Mouse (Mus musculus) liver, embryonic 14.5 days (tissue): ENCODE results near the gene Gm5965. TPM values are rescaled to one million over a fixed set of nuclear protein-coding genes. Genes with fewer than 3 reads are reported as not detected.
A peak's percentile ranks its signal among the peaks of the same experiment; 100 is the strongest.

Experiments used
- ATAC-seq: fragments of 200-750 bp; cut with Nextera tagmentation; 2 replicates; pipeline ENCODE4 v1.8.0; 2017; ENCODE audit warnings: moderate number of reproducible peaks, mild to moderate bottlenecking, moderate library complexity; ENCODE audit not compliant: insufficient read depth
- DNase-seq, 3 experiments: peaks; one replicate each; pipeline ENCODE4 v3.0.0-alpha.2; 2012 to 2013; ENCODE audit warnings: low read depth in 3 of 3, low spot score in 3 of 3
- H3K27ac ChIP-seq: fragments of 300-500 bp; sonication (generic); 2 replicates; pipeline ENCODE4 v1.5.1; 2014; ENCODE audit warnings: moderate library complexity, mild to moderate bottlenecking, control low read depth, inconsistent platforms
- H3K27me3 ChIP-seq: fragments of 300-500 bp; sonication (generic); 2 replicates; pipeline ENCODE4 v1.6.1; 2014; ENCODE audit warnings: mild to moderate bottlenecking, low read length, moderate library complexity; ENCODE audit not compliant: control insufficient read depth, insufficient read depth
- H3K36me3 ChIP-seq: fragments of 300-500 bp; sonication (generic); replicated peaks from 2 replicates; pipeline ENCODE4 v1.6.1; 2014; ENCODE audit warnings: low read depth; ENCODE audit not compliant: control insufficient read depth, insufficient read depth
- H3K4me1 ChIP-seq, 2 experiments: fragments of 200-500 bp in 1 of 2; fragments of 300-500 bp in 1 of 2; sonication (generic) in 1 of 2; replicated peaks; 2 replicates each; pipeline ENCODE4 v1.6.1; 2012 to 2014; ENCODE audit warnings: antibody characterized with exemption in 1 of 2, inconsistent platforms in 1 of 2, low read length in 1 of 2; ENCODE audit not compliant: control insufficient read depth in 2 of 2, insufficient read depth in 2 of 2
- H3K4me2 ChIP-seq: fragments of 300-500 bp; sonication (generic); 2 replicates; pipeline ENCODE4 v1.6.1; 2014; ENCODE audit warnings: low read depth, mild to moderate bottlenecking, control low read depth, moderate library complexity
- H3K4me3 ChIP-seq, 2 experiments: fragments of 200-500 bp in 1 of 2; fragments of 300-500 bp in 1 of 2; sonication (generic) in 1 of 2; 2 replicates each; pipeline ENCODE4 v1.5.1; 2012 to 2014; ENCODE audit warnings: low read depth in 2 of 2, low read length in 2 of 2, mild to moderate bottlenecking in 2 of 2, control low read depth in 1 of 2, inconsistent platforms in 1 of 2, moderate library complexity in 1 of 2; ENCODE audit not compliant: insufficient read depth in 1 of 2
- H3K9ac ChIP-seq: fragments of 300-500 bp; sonication (generic); replicated peaks from 2 replicates; pipeline ENCODE4 v1.6.1; 2014; ENCODE audit warnings: mild to moderate bottlenecking, control low read depth, moderate library complexity
- H3K9me3 ChIP-seq: fragments of 300-500 bp; sonication (generic); 2 replicates; pipeline ENCODE4 v1.6.1; 2016; ENCODE audit warnings: low read length, mixed read lengths; ENCODE audit not compliant: control insufficient read depth
- CTCF ChIP-seq: IDR thresholded peaks from 2 replicates; pipeline ENCODE4 v1.5.1; 2016; ENCODE audit warnings: antibody characterized with exemption, low read depth, control low read depth
- EP300 ChIP-seq: IDR thresholded peaks from 2 replicates; pipeline ENCODE4 v1.6.1; 2016; ENCODE audit warnings: antibody characterized with exemption, low read depth
- WGBS: fragments of 180-500 bp; shearing (Covaris S2); extraction: QIAGEN DNeasy Blood & Tissue Kit; methylation state at CpG from one replicate; pipeline ENCODE4 v1.1.7; 2014; ENCODE audit not compliant: insufficient replicate concordance; 5-methylcytosine and 5-hydroxymethylcytosine counted together
- polyA plus RNA-seq, 2 experiments: library from polyadenylated mRNA; depleted of rRNA in 1 of 2; stranded (reverse) in 1 of 2; unstranded in 1 of 2; fragments of >200 nt; fragmentation: Nextera tagmentation in 1 of 2; extraction: Ambion mirVana in 1 of 2; gene quantifications; 2 replicates each; pipeline versions ENCODE4 v1.2.1 to v1.2.3; 2012 to 2014

Gene Gm5965
- polyA plus RNA-seq, 2 experiments = not detected

DNA sequence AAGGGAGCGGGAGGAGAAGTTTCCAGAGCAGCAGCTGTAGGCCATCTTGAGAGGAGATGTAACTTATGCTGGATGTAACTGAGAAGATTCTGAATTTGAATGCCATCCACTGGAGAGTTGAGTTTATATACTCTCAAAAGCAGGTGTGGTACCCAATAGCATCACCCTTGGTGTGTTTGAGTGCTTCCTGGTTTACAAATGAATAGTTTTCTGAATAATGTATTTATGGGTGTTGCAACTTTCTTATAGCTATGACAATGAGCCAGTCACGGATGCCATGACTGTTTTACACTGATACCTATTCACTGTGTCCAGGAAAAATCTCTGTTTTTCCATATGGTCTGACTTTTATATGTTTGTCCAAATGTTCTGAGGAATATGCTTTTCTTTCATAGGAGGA, 3.6 kb upstream of the Gm5965 start, which contains the start of gene 2310057N15Rik:
TSS of gene 2310057N15Rik (minus strand) at position 101 of the 400 bp plus-strand sequence.
- no peaks in the 10 kb centered on the region for H3K4me1 ChIP-seq
- H3K9ac ChIP-seq = no peak within 1 kb of the TSS
- TF ChIP-seq CTCF (no peak), EP300 (no peak)
- ATAC-seq (no peak), DNase-seq (no peak)
- no peak within 1 kb of the TSS for H3K27ac ChIP-seq
- no peak within 1 kb of the TSS for H3K4me2 ChIP-seq
- 40% methylated on average over 2 of the region's 2 CpGs for WGBS
- H3K27me3 ChIP-seq = no peaks in the 10 kb centered on the region
- no peak within 1 kb of the TSS for H3K4me3 ChIP-seq
- no peaks in the 10 kb centered on the region for H3K36me3 ChIP-seq
- no peaks in the 10 kb centered on the region for H3K9me3 ChIP-seq

DNA sequence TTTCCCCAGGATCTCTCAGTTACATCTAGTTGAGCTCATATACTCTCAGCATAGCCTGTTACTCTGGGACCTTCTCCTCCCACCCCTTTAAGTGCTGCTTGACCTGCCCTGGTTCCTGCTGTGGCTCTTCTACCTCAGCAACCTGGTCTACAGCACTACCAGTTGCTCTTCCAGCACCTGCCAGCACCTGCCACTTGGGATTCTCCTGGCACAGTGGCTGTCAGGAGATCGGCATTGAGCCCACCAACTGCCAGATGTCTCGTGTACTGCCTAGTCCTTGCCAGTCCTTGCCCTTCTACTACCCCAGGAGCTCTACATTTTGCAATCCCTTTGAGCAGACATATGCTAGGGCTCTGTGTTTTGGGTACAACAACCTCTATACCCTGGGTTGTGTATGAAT, 9.1 kb downstream of the Gm5965 start:
- Histone ChIP-seq H3K27ac (no peak overlapping the region), H3K4me1 (no peaks in the 10 kb centered on the region)
- WGBS = 55% methylated on average over 2 of the region's 2 CpGs

DNA sequence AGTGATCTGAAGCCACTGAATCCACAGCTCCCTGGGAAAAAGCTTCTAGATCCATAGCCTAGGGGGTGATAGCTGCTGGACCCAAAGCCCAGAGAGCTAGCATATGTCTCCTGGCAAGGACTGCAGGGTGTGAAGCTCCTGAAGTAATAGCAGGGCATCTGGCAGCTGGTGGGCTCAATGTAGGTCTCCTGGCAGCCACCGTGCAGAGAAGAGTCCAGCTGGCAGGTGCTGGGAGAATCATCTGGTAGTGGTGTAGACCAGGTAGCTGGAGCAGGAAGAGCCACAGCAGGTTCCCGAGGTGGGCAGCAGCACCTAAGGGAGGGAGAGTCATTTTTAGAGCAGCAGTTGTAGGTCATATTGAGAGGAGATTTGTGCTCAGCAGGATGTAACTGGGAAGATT, 34.1 kb downstream of the Gm5965 start, which contains the start of gene Gm20741:
TSS of gene Gm20741 (minus strand) at position 394 of the 400 bp plus-strand sequence.
- ATAC-seq = no peak
- H3K36me3 ChIP-seq = no peaks in the 10 kb centered on the region
- WGBS = 47% methylated on average over 2 of the region's 2 CpGs

More for the DNA sequence above, 9.1 kb downstream of the Gm5965 start:
- Histone ChIP-seq H3K27me3 (no peaks in the 10 kb centered on the region), H3K4me2 (no peak overlapping the region), H3K36me3 (no peaks in the 10 kb centered on the region), H3K4me3 (no peak overlapping the region), H3K9ac (no peak overlapping the region), H3K9me3 (no peaks in the 10 kb centered on the region)
- ATAC-seq (no peak), DNase-seq (no peak)
- TF ChIP-seq EP300 (no peak), CTCF (no peak)

DNA sequence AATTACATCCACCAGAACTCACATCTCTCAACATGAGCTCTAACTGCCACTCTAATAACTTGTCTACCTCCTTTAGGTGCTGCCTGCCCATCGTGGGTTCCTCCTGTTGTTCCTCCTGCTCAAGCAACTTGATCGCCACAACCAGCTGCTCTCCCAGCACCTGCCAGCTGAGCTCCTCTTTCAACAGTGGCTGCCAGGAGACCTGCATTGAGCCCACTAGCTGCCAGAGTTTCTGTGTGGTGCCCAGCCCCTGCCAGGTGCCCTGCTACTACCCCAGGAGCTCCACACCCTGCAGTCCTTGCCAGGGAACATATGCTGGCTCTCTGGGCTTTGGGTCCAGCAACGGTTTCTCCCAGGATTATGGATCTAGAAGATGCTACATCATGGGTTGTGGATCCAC, 42.4 kb downstream of the Gm5965 start, which contains the start of gene Krtap15:
TSS of gene Krtap15 (plus strand) at position 150 of the 400 bp plus-strand sequence.
- Histone ChIP-seq H3K27me3 (no peaks in the 10 kb centered on the region), H3K4me3 (no peak within 1 kb of the TSS), H3K9ac (no peak within 1 kb of the TSS), H3K4me2 (no peak within 1 kb of the TSS), H3K9me3 (no peaks in the 10 kb centered on the region), H3K36me3 (no peaks in the 10 kb centered on the region), H3K4me1 (no peaks in the 10 kb centered on the region), H3K27ac (no peak within 1 kb of the TSS)
- no peak for TF ChIP-seq CTCF
- WGBS = 64% methylated on average over 3 of the region's 3 CpGs
- ATAC-seq = no peak
- no peak for DNase-seq

More for the DNA sequence above, 34.1 kb downstream of the Gm5965 start, which contains the start of gene Gm20741:
- Histone ChIP-seq H3K4me3 (no peak within 1 kb of the TSS), H3K27ac (no peak within 1 kb of the TSS), H3K4me1 (no peaks in the 10 kb centered on the region), H3K4me2 (no peak within 1 kb of the TSS), H3K9me3 (no peaks in the 10 kb centered on the region), H3K27me3 (no peaks in the 10 kb centered on the region), H3K9ac (no peak within 1 kb of the TSS)
- TF ChIP-seq CTCF = no peak
- no peak for TF ChIP-seq EP300
- DNase-seq = no peak

DNA sequence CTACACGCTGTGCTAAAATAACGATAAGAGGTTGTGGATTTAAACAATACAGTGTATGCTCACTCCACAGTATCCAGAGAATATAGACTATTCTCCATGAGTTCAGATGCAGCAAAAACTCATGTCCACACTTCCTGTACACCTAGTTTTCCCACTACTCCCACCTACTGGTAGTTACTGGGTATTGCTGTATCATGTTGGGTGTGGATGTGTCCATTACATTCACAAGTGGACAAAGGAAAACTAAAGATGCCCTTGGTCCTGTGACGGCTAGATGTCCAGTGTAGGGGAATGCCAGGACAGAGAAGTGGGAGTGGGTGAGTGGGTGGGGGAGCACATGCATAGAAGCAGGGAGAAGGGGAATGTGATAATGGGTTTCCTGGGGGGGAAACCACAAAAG, 46.0 kb downstream of the Gm5965 start:
- no peak for ATAC-seq
- H3K27me3 ChIP-seq = no peaks in the 10 kb centered on the region

More for the DNA sequence above, 46.0 kb downstream of the Gm5965 start:
- TF ChIP-seq CTCF (peak; percentile 28; the same call in 1 of the 2 replicates), EP300 (no peak)
- H3K4me3 ChIP-seq = no peak overlapping the region
- H3K36me3 ChIP-seq = no peaks in the 10 kb centered on the region
- no peak overlapping the region for H3K27ac ChIP-seq
- H3K4me2 ChIP-seq = no peak overlapping the region
- H3K9ac ChIP-seq = no peak overlapping the region
- H3K9me3 ChIP-seq = no peaks in the 10 kb centered on the region
- 58% methylated on average over 3 of the region's 3 CpGs for WGBS
- DNase-seq = no peak
- H3K4me1 ChIP-seq = no peaks in the 10 kb centered on the region
